Mouse (Mus musculus) liver, embryonic 14.5 days (tissue): ENCODE results near the gene Fcer1g.

ENCODE experiments used
- CTCF ChIP-seq: IDR thresholded peaks from 2 replicates; pipeline ENCODE4 v1.5.1; 2016; ENCODE audit warnings: antibody characterized with exemption, low read depth, control low read depth
- EP300 ChIP-seq: IDR thresholded peaks from 2 replicates; pipeline ENCODE4 v1.6.1; 2016; ENCODE audit warnings: antibody characterized with exemption, low read depth

- TF ChIP-seq CTCF (no peak), EP300 (no peak)
Measured at GRCm38 (mm10) chr1:171192283-171192682, 41.9 kb downstream of the Fcer1g start.
